Mouse (Mus musculus): ENCODE data around the gene Baat. TPM values are rescaled to one million over a fixed set of nuclear protein-coding genes. Genes with fewer than 3 reads are reported as not detected.
"Not testable (repeated sequence)": the region's sequence is repeated elsewhere in the genome, so short reads cannot be mapped to it uniquely, and the experiment has no call there.

Gene Baat
- polyA plus RNA-seq, 1 experiment = not detected

DNA sequence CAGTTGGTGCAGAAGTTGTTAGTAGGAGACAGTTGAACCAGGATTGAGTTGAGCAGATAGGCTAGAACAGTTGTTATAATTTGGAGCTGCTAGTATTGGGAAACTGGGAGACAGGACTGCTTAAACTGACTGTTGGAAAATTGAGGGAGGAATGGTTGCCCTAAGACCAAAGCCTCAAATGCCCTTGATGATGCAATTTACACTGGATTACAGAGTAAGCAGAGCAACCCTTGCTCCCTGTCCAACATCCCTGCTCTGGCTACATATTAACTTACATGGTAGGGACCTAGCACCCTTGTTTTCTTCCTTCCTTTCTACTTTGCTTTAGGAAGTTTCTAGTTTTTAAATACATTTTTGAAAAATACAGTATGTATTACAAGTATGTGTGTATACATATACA, 20.9 kb downstream of the Baat start:
- no peak for DNase-seq (ENCODE audit: low spot score)

DNA sequence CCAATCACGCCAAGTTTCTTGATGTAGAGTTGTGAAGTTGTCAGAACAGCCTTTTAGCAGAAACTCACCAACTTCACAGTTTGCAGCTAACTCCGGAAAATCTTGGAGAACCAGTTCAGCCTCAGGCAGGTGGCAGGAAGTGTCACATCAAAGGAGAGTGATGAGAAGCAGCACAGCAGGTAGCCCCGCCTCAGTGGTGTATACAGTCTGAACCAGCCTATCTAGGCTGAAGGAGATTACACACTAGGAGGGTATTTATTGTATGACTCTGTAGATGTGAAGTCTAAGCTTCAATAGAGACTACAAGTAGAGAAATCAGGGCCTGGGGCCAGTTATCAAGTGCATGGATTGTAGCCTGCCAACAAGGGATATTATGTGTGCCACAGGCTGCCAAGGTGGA, 25.5 kb downstream of the Baat start:
- DNase-seq (ENCODE audit: low spot score) = no peak

DNA sequence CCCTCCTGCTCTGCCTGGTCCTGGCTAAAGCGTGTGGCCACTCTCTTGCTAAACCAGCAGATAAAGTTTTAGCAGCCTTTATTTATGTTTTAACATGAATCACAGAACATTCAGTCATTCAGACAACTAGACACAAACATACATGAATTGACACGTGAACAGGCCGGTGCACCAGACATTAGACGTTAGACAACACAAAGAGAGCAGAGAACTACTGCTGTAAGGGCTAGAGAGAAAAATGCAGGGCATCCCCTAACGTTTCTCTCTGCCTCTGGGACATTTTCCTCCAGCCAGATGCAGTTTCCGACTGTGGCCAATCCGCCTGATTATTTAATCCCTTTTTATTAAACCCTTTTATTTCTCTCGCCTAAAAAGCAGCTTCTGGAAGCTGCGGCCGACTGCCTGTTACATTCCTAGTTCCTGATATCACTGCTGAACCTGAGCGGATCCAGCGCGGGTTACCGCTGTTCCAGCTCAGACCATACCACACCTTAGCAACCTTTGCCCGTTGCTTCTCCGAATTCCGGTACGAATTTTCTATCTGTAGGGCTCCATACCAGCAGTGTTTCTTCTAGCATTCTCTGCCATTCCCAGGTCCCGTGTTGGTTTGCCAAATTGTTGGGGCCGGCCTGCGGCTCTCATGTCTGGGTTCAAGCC, 26.1 kb downstream of the Baat start:
- DNase-seq (ENCODE audit: low spot score) = no peak

DNA sequence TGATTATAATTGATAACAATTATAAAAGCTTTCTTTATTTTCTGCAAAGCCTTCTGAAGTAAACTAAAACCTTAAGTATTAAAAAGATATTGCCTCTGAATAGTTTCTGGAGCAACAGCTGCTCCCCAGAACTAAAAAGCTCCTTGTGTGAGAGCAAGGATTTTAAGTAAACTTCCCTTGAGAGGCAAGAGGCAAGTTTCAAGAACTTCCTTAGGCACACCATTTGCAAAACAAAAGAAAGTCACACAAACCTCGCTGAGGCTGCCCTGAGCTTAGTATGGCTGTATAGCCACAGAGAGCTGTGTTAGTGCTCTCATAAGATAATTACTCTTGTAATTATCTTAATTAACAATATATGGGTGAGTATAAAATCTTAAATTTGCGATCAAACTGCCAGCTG, 27.3 kb downstream of the Baat start:
- not testable (repeated sequence) for DNase-seq (ENCODE audit: low spot score)

DNA sequence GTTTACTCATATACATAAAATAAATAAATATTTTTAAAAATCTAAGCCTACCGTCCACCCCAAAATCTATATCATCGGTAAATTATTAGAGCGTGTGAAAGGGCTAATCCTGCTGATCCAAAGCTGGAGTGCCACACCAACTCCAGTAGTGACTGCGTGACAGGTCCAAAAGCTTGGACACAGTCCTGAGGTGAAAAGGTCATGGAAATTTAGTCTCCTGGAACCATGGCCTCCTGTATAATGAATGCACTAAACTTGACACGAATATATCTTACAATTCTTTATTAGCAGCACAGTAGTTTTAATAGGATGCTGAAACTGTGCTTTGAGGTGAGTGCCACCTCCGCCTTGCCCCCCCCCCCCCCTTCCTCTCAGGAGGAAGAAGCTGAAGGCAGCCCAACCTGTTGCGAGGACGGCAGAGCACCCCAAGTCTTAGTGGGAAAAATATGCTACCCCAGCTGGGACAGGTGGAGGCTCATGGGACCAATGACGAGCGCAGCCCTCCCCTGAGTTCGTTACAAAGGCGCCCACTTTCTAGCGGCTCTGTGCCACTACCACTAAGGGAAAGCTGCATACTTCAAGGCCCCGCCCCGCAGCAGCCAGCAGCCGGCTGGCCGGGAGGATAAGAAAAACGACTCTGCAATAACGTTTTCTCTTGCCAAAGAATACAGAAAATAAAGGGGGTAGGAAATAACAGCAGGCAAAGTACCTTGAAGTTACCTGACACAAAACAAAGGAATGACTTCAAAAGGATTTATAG, 28.1 kb downstream of the Baat start:
- no peak for DNase-seq (ENCODE audit: low spot score)

DNA sequence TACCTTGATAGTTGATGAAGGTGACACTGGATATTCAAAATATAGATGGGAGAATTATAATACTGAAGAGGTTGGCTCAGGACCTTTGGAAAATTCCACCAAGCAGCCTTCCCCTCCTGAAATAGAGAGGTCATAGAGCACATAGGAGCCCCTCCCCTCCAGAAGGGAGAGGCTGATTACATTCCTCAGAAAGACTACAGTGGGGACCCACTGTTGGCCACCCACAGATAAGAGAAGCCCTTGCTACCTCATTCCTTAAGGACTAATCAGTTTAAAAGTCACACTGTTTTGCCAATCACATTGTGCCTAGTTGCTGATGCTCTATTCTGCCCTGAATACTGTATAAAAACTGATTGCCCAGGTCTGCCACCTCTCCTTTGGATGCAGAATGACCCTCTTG, 31.8 kb downstream of the Baat start:
- no peak for DNase-seq (ENCODE audit: low spot score)

DNA sequence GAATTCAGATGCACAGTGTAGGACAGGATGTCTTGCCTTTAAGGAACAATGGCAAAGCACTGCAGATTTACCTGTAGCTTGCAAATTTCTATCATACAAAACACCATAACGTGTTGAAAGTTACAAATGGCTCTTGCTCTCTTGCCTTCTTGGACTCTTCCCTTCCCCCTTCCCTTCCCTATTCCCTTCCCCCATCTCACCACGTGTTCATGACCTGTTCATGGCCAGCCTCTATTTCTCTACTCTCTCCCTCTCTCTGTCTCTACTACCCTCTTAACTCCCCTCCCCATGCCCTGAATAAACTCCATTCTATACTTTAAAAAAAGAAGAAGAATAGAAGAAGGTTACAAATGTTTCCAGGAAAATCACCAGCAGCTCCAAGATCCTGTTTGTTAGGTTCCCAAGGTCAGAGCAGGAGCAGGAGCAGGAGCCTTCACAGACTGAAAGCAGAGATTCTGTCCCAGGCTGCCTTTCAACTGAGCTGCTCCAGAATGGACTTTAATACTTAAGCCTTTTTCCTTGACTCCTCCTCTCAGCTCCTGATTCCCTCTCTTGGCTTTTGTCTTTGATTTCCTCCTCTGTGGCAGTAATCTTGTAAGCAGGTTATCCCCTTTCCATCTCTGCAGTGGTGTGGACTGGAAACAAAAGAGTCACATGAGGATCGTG, 32.8 kb downstream of the Baat start, which contains the start of gene Acnat1:
TSS of gene Acnat1 (minus strand) at position 478 of the 666 bp plus-strand sequence.
- DNase-seq (ENCODE audit: low spot score) = no peak

DNA sequence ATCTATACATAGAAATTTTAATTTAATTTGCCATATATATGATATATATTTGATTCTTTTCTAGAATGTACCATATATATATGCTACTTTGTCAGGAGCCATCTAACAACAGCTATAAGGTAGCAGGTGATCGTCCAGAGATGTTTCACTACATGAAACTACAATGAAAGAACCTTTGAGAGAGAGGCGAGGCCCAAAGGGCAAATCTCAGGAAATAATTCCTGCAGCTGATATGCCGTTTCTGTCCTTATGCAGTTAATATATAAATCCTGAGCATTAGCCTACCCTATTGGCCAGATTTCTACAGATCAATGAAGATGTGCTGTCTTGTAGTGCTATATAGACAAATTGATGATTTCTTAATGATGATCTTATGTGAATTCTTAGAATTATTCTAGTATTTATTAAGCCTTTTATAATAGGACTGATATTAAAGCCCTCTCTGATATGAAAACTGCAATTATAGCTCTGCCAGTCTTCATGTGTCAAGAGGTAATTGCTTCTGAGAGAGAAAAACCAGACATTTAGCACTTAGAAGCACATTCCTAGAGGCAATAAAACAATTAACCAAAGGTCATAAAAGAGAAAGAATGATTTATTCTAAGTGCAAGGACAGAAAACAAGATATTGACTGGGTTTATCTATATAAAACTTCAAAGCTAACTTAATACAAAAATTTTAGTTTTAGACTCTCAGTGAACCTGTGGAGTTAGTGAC, 36.8 kb downstream of the Baat start:
- DNase-seq (ENCODE audit: low spot score) = no peak

DNA sequence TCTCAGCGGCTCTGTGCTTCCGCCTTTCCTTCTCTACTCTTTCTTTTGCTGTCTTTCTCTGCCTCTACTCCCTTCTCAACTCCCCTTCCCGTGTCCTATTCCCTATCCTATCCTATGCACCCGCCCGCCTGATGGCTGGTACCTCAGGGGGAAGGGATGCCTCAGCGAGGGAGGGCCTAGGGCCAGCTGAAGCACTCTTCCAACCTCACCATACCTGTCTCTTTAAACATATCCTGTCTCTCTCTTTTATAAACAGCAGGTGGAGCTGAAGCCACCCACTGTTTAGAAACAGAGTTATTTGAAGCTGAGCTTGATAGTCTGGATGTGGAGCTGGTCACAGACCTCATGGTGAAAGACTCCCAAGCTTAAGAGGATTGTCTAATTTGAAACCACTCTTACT, 39.0 kb downstream of the Baat start:
- no peak for DNase-seq (ENCODE audit: low spot score)

DNA sequence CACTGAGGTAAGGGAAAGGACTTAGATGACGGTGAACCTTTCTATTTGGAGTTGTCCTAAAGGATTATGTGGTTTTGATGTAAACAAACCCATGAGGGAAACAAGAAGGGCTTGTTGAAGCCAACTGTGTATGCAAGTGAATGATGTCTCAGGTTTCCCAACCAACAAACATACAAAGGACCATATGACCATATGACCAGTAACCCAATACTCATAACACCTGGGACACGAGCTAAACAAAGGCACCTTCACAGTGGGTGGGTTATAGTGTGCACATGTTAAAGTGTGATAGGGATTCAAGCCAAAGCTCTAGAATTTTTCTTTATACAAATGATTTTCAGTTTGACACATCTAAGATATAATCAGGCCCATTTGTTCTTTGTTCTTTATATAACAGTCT, 50.2 kb downstream of the Baat start:
- no peak for DNase-seq (ENCODE audit: low spot score)

DNA sequence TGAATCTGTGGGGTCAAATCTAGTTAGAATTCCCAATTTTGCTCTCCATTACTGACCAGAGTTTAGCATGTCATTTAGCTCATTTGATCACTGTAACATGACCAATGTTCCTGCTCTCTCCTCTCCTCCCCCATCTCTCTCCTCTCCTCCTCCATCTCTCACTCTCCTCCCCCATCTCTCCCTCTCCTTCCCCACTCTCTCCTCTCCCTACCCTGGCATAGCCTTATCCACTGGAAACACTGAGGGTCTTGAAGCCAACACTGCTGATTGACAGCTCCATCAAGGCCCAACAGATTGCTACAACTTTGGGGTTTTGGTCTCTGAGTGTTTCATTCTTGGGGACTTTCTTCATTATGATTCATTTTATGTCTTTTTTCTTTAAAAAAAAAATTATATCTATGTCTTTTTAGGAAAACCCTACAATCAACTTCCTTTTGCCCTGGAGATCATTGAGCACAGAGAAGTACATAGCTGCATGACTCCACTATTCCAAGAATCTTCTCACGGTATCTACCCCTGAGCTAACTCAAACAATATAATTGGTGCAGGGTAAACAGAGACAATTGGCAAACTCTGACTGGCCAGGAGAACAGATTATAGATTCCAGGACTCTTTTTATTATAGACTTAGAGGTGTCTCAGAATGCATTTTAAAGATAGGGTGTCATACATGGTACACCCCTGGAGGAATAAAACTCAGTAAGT, 54.4 kb downstream of the Baat start:
- no peak for DNase-seq (ENCODE audit: low spot score)

DNA sequence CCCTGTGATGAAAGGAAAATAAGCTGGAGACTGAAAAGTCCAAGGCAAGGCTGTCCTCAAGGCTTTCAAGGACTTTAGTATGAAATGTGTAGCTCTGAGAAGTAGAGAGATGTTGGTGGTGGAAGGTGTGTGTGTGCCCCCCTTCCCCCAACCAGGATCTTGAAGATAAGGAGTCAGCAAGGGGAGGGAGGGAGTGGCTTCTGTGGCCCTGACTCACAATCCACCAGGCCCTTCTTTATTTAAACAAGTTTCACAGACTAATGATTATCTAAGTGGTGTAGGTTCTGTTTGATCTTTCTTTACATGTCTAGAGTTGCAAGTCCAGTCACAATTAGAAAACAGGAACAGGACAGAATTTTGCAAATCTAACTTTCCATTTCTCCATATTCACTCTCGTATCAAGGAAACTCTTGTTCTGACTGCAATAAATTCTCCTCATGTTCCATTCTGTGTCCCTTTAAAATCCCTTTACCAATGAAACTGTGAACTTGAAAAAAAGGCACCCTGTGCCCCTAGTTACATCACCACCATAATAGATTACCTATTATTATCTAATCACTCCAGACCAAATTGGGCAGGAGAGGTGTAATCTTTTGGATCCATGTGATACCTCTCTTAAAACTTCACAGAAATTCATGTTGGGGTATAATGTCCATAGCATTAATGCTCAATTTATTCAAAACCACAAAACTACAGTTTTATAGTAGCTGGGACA, 55.1 kb downstream of the Baat start:
- not testable (repeated sequence) for DNase-seq (ENCODE audit: low spot score)

Other genes with a start within 250 kb of the Baat start
- not detected in 2 replicates for gene Acnat2, start 98.4 kb downstream of the Baat start, polyA plus RNA-seq (2012; rRNA removed)
- not detected in 2 replicates for gene Acnat1, start 32.6 kb downstream of the Baat start, polyA plus RNA-seq (2012; rRNA removed)
- gene Mrpl50, start 14.5 kb upstream of the Baat start, polyA plus RNA-seq (2012; rRNA removed) = 12.1 and 14.4 TPM in 2 replicates
- 2.2 and 2.7 TPM in 2 replicates for gene Zfp189, start 14.6 kb upstream of the Baat start, polyA plus RNA-seq (2012; rRNA removed)
- gene Aldob, start 43.0 kb upstream of the Baat start, polyA plus RNA-seq (2012; rRNA removed) = 0.19 and 0.33 TPM in 2 replicates
- 55.7 and 56.8 TPM in 2 replicates for gene Tmem246, start 91.3 kb upstream of the Baat start, polyA plus RNA-seq (2012; rRNA removed)
- 34.5 and 35.2 TPM in 2 replicates for gene Rnf20, start 125.4 kb upstream of the Baat start, polyA plus RNA-seq (2012; rRNA removed)
- not detected in 2 replicates for gene Ppp3r2, start 175.5 kb upstream of the Baat start, polyA plus RNA-seq (2012; rRNA removed)

Measured in urinary bladder, adult 2 months (tissue).